Mouse (Mus musculus): ENCODE measurements around the gene Wfdc3. TPM values are rescaled to one million over a fixed set of nuclear protein-coding genes. Genes with fewer than 3 reads are reported as not detected.

The Wfdc3 gene
- polyA plus RNA-seq, 1 experiment from 2014 or later = 1.7 TPM

DNA sequence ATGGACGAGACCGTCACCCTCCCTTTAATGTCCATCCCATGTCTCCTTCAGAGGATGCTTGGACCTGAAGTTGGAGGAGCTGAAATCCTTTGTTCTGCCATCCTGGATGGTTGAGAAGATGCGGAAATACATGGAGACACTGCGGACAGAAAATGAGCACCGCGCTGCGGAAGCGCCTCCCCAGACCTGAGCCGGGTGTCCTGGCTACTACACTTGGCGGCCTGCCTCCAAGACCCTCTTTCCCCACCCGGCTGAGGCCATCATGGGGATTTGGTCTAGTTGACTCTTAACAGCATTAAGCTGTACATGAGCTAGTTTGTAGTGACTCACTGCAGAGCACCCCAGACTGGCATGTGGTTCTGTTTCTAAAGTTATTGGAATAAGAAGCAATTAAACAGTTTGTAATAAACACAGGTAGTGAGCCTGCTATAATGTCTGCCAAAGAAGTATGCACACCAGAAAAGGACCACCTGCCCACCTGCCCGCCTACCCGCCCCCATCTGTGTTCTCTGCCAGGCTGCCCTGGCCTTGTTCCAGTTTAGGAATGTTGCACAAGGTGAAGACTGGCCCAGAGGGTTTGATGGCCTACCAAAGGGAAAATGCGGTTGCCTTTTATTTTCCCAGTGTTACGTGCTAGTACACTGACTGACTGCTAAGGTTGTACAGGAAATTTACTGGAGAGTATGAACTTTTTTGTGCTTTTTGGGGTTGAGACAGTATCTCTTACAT lies 22.2 kb upstream of the Wfdc3 start:
- Histone ChIP-seq H3K4me3 (replicated peaks; ENCODE audit: low read length) (no peak overlapping the region), H3K36me3 (ENCODE audit: control insufficient read depth, insufficient read depth) (peaks cover 16% of the 10 kb centered on the region), H3K9me3 (ENCODE audit: control insufficient read depth, low read length) (no peaks in the 10 kb centered on the region), H3K4me2 (ENCODE audit: low read length) (no peak overlapping the region), H3K4me1 (replicated peaks; ENCODE audit: control insufficient read depth, insufficient read depth, low read length) (peaks cover 25% of the 10 kb centered on the region), H3K27ac (ENCODE audit: low read length) (no peak overlapping the region), H3K9ac (replicated peaks; ENCODE audit: low read depth, low read length) (no peak overlapping the region), H3K27me3 (replicated peaks; ENCODE audit: control insufficient read depth, insufficient read depth, low read length) (no peaks in the 10 kb centered on the region)
- ATAC-seq = no peak
- 91% methylated on average over 15 of the region's 15 CpGs for WGBS

DNA sequence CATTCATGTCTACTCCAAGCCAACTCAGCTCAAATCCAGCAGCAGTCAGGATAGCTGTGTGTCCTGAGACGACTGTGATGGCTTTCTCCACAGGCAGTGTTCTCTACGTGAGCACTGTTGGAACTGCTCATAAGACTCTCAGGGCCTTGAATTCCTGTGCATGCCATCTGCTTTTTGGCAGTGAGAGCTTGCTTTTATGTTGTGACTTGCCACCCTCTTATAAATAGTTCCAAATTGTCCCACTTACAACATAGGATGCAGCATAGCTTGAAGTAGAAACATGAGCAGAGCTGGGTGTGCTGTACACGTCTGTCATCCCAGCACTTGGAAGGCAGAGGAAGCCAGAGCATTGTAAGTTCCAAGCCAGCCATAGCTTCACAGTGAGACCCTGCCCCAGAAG lies 20.1 kb upstream of the Wfdc3 start:
- no peak overlapping the region for H3K4me3 ChIP-seq (replicated peaks; ENCODE audit: low read length)
- peaks cover 10% of the 10 kb centered on the region for H3K4me1 ChIP-seq (replicated peaks; ENCODE audit: control insufficient read depth, insufficient read depth, low read length)
- no peak overlapping the region for H3K4me2 ChIP-seq (ENCODE audit: low read length)
- H3K9ac ChIP-seq (replicated peaks; ENCODE audit: low read depth, low read length) = no peak overlapping the region
- H3K27me3 ChIP-seq (replicated peaks; ENCODE audit: control insufficient read depth, insufficient read depth, low read length) = no peaks in the 10 kb centered on the region
- ATAC-seq = no peak
- WGBS = 77% methylated on average over 3 of the region's 3 CpGs
- peaks cover 28% of the 10 kb centered on the region for H3K36me3 ChIP-seq (ENCODE audit: control insufficient read depth, insufficient read depth)
- no peak overlapping the region for H3K27ac ChIP-seq (ENCODE audit: low read length)
- H3K9me3 ChIP-seq (ENCODE audit: control insufficient read depth, low read length) = no peaks in the 10 kb centered on the region

DNA sequence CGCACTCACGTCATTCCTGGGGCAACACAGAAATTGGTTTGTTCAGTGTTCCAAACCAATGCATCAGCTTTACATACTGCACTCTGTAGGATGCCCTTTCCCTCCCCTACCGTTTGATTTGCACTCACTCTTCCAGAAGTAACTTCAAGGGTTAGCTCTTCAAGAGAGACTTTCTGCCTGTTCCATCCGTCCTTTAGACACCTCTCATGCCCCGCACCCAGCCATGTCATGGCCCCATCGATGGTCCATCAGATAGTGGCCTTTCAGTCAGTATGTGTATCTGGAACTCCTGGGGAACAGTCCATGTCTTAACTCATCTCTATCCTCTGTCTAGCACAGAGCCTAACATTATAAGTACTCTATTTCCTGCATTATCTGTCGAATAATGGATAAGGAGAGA lies 16.9 kb upstream of the Wfdc3 start:
- Histone ChIP-seq H3K9me3 (ENCODE audit: control insufficient read depth, low read length) (no peaks in the 10 kb centered on the region), H3K27ac (ENCODE audit: low read length) (no peak overlapping the region), H3K9ac (replicated peaks; ENCODE audit: low read depth, low read length) (no peak overlapping the region), H3K4me1 (replicated peaks; ENCODE audit: control insufficient read depth, insufficient read depth, low read length) (no peaks in the 10 kb centered on the region), H3K27me3 (replicated peaks; ENCODE audit: control insufficient read depth, insufficient read depth, low read length) (no peaks in the 10 kb centered on the region), H3K4me2 (ENCODE audit: low read length) (no peak overlapping the region), H3K36me3 (ENCODE audit: control insufficient read depth, insufficient read depth) (peaks cover 44% of the 10 kb centered on the region), H3K4me3 (replicated peaks; ENCODE audit: low read length) (no peak overlapping the region)
- WGBS = 93% methylated on average over 7 of the region's 7 CpGs
- ATAC-seq = no peak

DNA sequence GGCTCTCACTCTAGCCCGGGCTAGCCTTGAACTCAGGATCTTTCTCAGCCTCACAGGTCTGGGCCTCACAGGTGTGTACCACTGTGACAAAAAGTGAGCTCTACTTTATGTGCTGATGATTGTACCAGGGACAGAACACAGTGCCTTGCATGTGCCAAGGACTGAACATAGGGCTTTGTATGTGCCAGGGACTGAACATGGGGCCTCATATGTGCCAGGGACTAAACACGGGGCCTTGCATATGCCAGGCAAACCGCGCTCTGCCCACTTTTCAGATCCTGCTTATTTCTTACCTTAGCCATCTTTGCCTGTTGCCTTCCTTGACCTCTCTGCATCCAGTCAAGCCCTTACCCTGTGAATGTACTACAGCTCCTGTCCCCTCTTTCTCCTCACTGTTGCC lies 16.2 kb upstream of the Wfdc3 start:
- ATAC-seq = no peak
- 100% methylated on average over 4 of the region's 4 CpGs for WGBS
- H3K9ac ChIP-seq (replicated peaks; ENCODE audit: low read depth, low read length) = no peak overlapping the region
- no peak overlapping the region for H3K4me3 ChIP-seq (replicated peaks; ENCODE audit: low read length)
- no peaks in the 10 kb centered on the region for H3K9me3 ChIP-seq (ENCODE audit: control insufficient read depth, low read length)
- H3K27me3 ChIP-seq (replicated peaks; ENCODE audit: control insufficient read depth, insufficient read depth, low read length) = no peaks in the 10 kb centered on the region
- H3K4me1 ChIP-seq (replicated peaks; ENCODE audit: control insufficient read depth, insufficient read depth, low read length) = no peaks in the 10 kb centered on the region
- no peak overlapping the region for H3K27ac ChIP-seq (ENCODE audit: low read length)
- peaks cover 47% of the 10 kb centered on the region for H3K36me3 ChIP-seq (ENCODE audit: control insufficient read depth, insufficient read depth)
- H3K4me2 ChIP-seq (ENCODE audit: low read length) = no peak overlapping the region

DNA sequence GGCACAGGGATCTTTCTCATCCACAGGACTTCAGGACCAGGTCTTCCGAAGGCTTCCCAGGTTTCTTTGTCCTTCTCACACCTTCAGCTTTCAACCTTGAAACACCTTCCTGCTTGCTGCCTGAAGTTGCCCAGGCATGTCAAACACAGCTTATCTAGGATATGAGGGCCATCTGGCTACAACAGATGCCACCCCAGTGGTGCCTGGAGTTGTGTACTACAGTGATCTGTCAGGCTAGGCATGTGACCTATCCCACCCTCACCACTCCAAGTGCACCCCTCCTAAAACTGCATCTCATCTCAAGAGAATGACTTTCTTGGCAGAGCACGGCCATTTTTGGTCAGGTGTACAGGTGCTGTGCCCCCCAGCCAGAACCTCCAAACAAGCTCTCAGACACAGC lies 15.8 kb upstream of the Wfdc3 start:
- 90% methylated on average over 2 of the region's 2 CpGs for WGBS
- peaks cover 47% of the 10 kb centered on the region for H3K36me3 ChIP-seq (ENCODE audit: control insufficient read depth, insufficient read depth)
- no peaks in the 10 kb centered on the region for H3K4me1 ChIP-seq (replicated peaks; ENCODE audit: control insufficient read depth, insufficient read depth, low read length)
- H3K27me3 ChIP-seq (replicated peaks; ENCODE audit: control insufficient read depth, insufficient read depth, low read length) = no peaks in the 10 kb centered on the region
- no peak overlapping the region for H3K27ac ChIP-seq (ENCODE audit: low read length)
- H3K4me2 ChIP-seq (ENCODE audit: low read length) = no peak overlapping the region
- H3K9ac ChIP-seq (replicated peaks; ENCODE audit: low read depth, low read length) = no peak overlapping the region
- no peaks in the 10 kb centered on the region for H3K9me3 ChIP-seq (ENCODE audit: control insufficient read depth, low read length)
- H3K4me3 ChIP-seq (replicated peaks; ENCODE audit: low read length) = no peak overlapping the region
- ATAC-seq = no peak

DNA sequence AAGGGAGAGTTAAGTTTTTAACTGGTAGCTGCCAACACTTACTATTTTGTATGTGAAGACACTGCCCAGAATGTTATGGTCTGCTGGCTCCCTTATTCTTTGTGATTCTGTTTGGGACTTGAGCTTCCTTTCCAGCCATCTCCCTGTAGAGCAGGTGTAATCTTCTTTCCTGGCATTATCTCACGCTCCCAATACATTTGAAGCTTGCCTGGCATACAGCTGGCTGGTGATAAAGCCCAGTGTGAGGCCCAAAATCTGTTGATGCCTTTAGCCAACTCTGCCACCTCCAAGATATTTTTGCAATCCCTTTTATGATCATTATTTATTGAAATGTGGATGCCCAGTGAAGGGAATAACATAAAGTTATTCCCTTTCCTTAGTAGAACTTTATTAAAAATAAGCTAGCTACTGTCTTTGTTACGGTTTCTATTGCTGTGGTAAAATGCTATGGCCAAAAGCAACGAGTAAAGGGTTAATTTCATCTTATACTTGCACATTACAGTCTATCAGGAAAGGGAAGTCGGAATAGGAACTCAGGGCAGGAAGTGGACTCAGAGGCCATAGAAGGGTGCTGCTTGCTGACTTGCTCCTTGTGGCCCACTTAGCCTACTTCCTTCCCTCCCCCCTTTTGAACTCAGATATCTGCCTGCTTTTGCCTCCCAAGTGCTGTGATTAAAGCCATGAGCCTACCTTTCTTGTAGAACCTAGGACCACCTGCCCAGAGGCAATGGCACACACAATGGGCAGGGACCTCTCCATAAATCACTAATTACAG lies 14.5 kb upstream of the Wfdc3 start:
- no peak overlapping the region for H3K9ac ChIP-seq (replicated peaks; ENCODE audit: low read depth, low read length)
- no peak overlapping the region for H3K27ac ChIP-seq (ENCODE audit: low read length)
- H3K36me3 ChIP-seq (ENCODE audit: control insufficient read depth, insufficient read depth) = peaks cover 40% of the 10 kb centered on the region
- H3K4me3 ChIP-seq (replicated peaks; ENCODE audit: low read length) = no peak overlapping the region
- no peaks in the 10 kb centered on the region for H3K4me1 ChIP-seq (replicated peaks; ENCODE audit: control insufficient read depth, insufficient read depth, low read length)
- H3K4me2 ChIP-seq (ENCODE audit: low read length) = no peak overlapping the region
- WGBS = 90% methylated on average over 4 of the region's 4 CpGs
- ATAC-seq = no peak
- no peaks in the 10 kb centered on the region for H3K9me3 ChIP-seq (ENCODE audit: control insufficient read depth, low read length)
- no peaks in the 10 kb centered on the region for H3K27me3 ChIP-seq (replicated peaks; ENCODE audit: control insufficient read depth, insufficient read depth, low read length)

DNA sequence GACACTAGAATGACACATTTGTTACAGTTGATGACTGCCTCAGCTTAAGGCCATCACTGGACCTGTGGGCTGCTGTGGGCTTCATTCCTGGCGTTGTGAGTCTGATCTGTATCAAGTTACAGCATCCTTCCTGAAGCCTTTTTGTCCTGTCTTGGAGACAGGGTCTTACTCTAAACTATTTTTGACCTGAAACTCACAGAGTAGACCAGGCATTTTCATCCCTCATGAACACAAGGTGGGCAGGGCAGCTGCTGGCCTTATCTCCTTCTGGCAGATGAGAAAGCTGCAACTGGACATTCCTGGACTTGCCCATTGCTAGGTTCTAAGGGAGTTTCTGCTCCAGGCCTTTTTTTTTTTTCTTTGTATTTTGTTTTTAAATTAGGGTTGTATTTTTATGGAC lies 13.0 kb upstream of the Wfdc3 start:
- Histone ChIP-seq H3K9me3 (ENCODE audit: control insufficient read depth, low read length) (no peaks in the 10 kb centered on the region), H3K9ac (replicated peaks; ENCODE audit: low read depth, low read length) (no peak overlapping the region), H3K4me2 (ENCODE audit: low read length) (no peak overlapping the region), H3K27me3 (replicated peaks; ENCODE audit: control insufficient read depth, insufficient read depth, low read length) (no peaks in the 10 kb centered on the region), H3K4me1 (replicated peaks; ENCODE audit: control insufficient read depth, insufficient read depth, low read length) (no peaks in the 10 kb centered on the region), H3K27ac (ENCODE audit: low read length) (no peak overlapping the region), H3K36me3 (ENCODE audit: control insufficient read depth, insufficient read depth) (peaks cover 49% of the 10 kb centered on the region), H3K4me3 (replicated peaks; ENCODE audit: low read length) (no peak overlapping the region)
- WGBS = 82% methylated on average over 1 of the region's 1 CpGs
- no peak for ATAC-seq

DNA sequence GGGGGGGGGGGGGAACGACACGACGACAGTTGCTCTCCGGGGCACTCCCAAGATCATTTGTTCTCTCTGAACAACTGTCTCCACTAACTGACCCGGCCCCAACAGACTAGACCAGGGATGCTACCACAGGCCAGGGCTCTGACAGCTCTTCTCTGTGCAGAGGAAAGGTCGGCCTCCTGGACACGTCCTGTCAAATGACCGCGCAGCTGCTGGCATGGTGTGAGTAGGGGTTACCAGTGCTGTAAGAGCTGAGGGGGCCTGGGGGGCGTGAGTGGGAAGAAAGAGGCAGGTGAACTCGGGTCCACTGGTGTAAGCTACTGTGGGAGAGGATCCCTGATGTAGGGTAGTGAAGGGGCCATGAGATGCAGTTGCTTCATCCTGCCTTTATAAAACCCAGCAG lies 12.1 kb upstream of the Wfdc3 start:
- H3K4me1 ChIP-seq (replicated peaks; ENCODE audit: control insufficient read depth, insufficient read depth, low read length) = no peaks in the 10 kb centered on the region
- WGBS = 91% methylated on average over 11 of the region's 11 CpGs
- no peak overlapping the region for H3K4me2 ChIP-seq (ENCODE audit: low read length)
- H3K27me3 ChIP-seq (replicated peaks; ENCODE audit: control insufficient read depth, insufficient read depth, low read length) = no peaks in the 10 kb centered on the region
- H3K4me3 ChIP-seq (replicated peaks; ENCODE audit: low read length) = no peak overlapping the region
- no peak overlapping the region for H3K27ac ChIP-seq (ENCODE audit: low read length)
- H3K9me3 ChIP-seq (ENCODE audit: control insufficient read depth, low read length) = no peaks in the 10 kb centered on the region
- no peak for ATAC-seq
- H3K9ac ChIP-seq (replicated peaks; ENCODE audit: low read depth, low read length) = no peak overlapping the region
- peaks cover 49% of the 10 kb centered on the region for H3K36me3 ChIP-seq (ENCODE audit: control insufficient read depth, insufficient read depth)

DNA sequence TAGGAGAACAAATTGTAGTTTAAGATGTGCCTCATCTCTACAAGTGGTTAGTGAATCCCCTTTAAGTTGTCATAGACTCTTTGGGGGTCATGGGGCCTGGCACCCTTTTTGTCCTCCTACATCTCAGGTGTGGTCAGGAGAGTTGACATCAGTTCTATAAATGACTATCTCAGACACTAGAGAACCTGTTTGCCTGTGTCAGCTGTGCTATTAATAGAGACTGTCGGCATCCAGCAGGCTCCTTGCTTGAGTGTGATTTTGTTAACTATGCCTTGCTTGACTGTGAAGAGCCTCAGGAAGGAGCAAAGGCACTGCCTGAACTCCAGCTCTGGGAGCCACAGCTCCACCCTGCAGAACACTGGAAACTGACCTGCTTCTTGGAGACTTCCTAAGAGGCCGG lies 9.1 kb upstream of the Wfdc3 start:
- no peaks in the 10 kb centered on the region for H3K4me1 ChIP-seq (replicated peaks; ENCODE audit: control insufficient read depth, insufficient read depth, low read length)
- no peaks in the 10 kb centered on the region for H3K27me3 ChIP-seq (replicated peaks; ENCODE audit: control insufficient read depth, insufficient read depth, low read length)
- H3K27ac ChIP-seq (ENCODE audit: low read length) = no peak overlapping the region
- WGBS = 81% methylated on average over 2 of the region's 2 CpGs
- no peak overlapping the region for H3K4me2 ChIP-seq (ENCODE audit: low read length)
- H3K9ac ChIP-seq (replicated peaks; ENCODE audit: low read depth, low read length) = no peak overlapping the region
- H3K9me3 ChIP-seq (ENCODE audit: control insufficient read depth, low read length) = no peaks in the 10 kb centered on the region
- H3K36me3 ChIP-seq (ENCODE audit: control insufficient read depth, insufficient read depth) = peaks cover 33% of the 10 kb centered on the region
- H3K4me3 ChIP-seq (replicated peaks; ENCODE audit: low read length) = no peak overlapping the region
- ATAC-seq = no peak
